Mouse (Mus musculus): ENCODE measurements around the gene Tcirg1. TPM values are rescaled to one million over a fixed set of nuclear protein-coding genes. Genes with fewer than 3 reads are reported as not detected.

Gene Tcirg1
- polyA plus RNA-seq, 1 experiment from 2014 or later: 24.7 TPM

DNA sequence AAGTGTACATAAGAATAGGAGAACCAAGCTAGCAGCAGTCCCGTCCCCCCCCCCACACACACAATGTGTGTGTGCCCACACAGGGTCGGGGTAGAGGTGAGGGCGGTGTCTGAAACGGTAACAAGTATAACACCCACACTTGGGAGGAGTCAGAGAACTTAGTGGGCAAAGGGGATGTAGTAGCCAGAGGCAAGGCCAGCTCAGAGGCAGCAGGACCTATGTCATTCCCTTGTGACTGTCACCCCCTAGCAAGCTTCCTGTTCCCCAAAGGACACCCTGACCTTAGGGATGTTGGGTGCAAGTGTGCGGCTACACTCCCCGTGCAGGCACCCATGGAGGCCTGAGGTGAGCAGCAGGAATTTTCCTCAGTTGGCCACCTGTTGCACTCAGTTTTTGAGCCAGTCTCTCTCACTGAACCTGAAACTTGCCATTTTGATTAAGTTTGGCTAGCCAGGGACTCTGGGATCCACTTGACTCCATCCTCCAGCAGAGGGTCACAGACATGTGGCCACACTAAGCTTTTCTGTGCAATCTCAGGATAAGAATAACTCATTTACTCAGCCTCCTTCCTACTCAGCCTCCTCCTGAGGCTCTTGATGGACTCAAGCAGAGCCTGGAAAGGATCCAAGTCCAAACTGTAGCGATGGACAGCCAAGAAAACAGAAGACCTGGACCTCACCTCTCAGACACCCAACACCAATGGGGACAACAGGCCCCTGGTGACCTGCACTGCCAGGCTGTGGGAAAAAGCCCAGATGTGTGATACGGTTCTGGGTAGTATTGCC is 1.1 kb upstream of the Tcirg1 start:
- no peak for ATAC-seq
- peak overlapping the region; percentile 78; the same call in 1 of the 2 replicates for H3K9ac ChIP-seq
- H3K4me2 ChIP-seq: peak overlapping the region; percentile 95

DNA sequence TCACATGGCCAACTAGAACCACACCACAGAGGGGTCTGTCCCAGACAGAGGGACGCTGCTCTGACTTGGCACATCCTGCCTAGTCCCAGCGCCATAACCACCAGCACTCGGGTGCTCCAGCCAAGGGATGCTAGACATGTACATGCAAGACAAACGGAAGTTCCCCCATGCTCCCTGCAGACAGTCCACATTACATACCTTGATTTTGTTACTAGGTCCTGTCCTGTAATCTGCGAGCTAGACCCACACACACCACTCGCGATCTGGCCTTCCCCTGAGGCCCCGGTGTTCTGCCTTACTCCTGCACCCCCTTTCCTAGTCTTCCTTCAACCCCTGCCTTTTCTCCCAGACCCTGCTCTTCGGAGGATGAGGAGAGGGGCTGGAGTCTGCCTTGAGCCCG is 607 bp downstream of the Tcirg1 start:
- ATAC-seq: no peak
- WGBS (ENCODE audit: insufficient replicate concordance): 9% methylated on average over 10 of the region's 10 CpGs

More for the DNA sequence above, 1.1 kb upstream of the Tcirg1 start:
- Histone ChIP-seq H3K36me3 (peaks cover 47% of the 10 kb centered on the region), H3K27me3 (replicated peaks) (no peaks in the 10 kb centered on the region), H3K4me3 (peak overlapping the region; percentile 69; the same call in 1 of the 2 replicates), H3K27ac (peak overlapping the region; percentile 75), H3K4me1 (peaks cover 67% of the 10 kb centered on the region), H3K9me3 (replicated peaks) (no peaks in the 10 kb centered on the region)
- 68% methylated on average over 8 of the region's 8 CpGs for WGBS (ENCODE audit: insufficient replicate concordance)

DNA sequence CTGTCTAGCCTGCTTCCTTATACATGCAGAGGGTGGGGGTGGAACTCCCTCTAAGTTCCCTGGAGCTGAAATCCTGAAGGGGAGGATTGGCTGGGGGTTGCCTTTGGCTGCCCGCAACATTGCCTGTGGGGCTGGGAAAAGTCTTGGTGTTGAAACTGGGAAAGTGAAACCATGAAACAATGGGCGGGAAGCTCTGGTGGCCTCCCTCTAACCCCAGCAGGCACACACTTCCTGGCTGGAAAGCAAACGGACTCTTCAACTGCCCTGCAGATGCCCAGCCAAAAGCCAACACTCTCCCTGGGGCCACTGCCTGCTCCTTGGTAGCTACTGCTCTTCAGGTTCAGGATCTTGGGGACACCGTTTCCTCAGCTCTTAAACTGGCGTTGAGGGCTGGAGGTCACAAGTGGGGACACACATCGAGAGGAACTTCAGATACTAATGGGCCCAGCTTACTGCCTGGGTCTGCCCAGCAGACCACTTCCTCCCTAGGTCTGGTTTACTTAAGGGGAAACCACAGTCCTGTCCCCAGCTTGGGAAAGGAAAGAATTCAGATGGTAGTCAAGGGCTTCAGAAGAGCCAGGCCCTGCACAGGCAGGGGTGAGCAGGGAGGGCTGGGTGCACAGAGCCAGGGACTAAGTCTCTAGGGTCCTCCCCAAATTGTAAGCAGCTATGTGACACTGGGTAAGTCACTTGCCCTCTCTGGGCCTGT is 1.5 kb downstream of the Tcirg1 start:
- ATAC-seq: no peak
- H3K4me1 ChIP-seq: peaks cover 56% of the 10 kb centered on the region
- 20% methylated on average over 6 of the region's 6 CpGs for WGBS (ENCODE audit: insufficient replicate concordance)

More for the DNA sequence above, 607 bp downstream of the Tcirg1 start:
- H3K4me1 ChIP-seq: peaks cover 63% of the 10 kb centered on the region
- no peaks in the 10 kb centered on the region for H3K9me3 ChIP-seq (replicated peaks)
- H3K27me3 ChIP-seq (replicated peaks): no peaks in the 10 kb centered on the region
- peak overlapping the region; percentile 95 for H3K4me2 ChIP-seq
- peaks cover 65% of the 10 kb centered on the region for H3K36me3 ChIP-seq
- peak overlapping the region; percentile 79 for H3K27ac ChIP-seq
- peak overlapping the region; percentile 78 for H3K9ac ChIP-seq
- peak overlapping the region; percentile 69 for H3K4me3 ChIP-seq

DNA sequence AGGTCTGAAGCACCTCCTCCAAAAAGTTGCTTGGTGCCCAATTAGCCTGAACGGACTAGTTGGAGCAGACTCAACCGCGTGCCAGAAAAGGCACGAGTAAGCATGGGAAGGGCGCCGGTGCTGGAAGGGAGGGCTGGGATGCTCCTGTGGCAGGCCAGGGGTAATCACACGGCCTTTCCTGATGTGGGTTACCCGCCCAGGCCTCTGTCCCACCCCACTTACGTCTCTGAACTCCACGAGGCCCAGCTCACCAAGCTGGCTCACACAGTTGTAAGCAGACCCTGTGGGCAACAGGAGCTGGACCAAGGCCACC is 2.6 kb downstream of the Tcirg1 start:
- peaks cover 56% of the 10 kb centered on the region for H3K4me1 ChIP-seq
- H3K27me3 ChIP-seq (replicated peaks): no peaks in the 10 kb centered on the region
- H3K4me2 ChIP-seq: peak overlapping the region; percentile 95; the same call in 1 of the 2 replicates
- H3K27ac ChIP-seq: no peak overlapping the region
- H3K9ac ChIP-seq: no peak overlapping the region; the same call in 1 of the 2 replicates
- no peak for ATAC-seq
- H3K9me3 ChIP-seq (replicated peaks): no peaks in the 10 kb centered on the region
- H3K4me3 ChIP-seq: no peak overlapping the region
- H3K36me3 ChIP-seq: peaks cover 56% of the 10 kb centered on the region
- WGBS (ENCODE audit: insufficient replicate concordance): 68% methylated on average over 10 of the region's 10 CpGs

More for the DNA sequence above, 1.5 kb downstream of the Tcirg1 start:
- Histone ChIP-seq H3K4me3 (peak overlapping the region; percentile 69), H3K4me2 (peak overlapping the region; percentile 95), H3K36me3 (peaks cover 60% of the 10 kb centered on the region), H3K9me3 (replicated peaks) (no peaks in the 10 kb centered on the region), H3K9ac (peak overlapping the region; percentile 55), H3K27me3 (replicated peaks) (no peaks in the 10 kb centered on the region), H3K27ac (peak overlapping the region; percentile 79)

DNA sequence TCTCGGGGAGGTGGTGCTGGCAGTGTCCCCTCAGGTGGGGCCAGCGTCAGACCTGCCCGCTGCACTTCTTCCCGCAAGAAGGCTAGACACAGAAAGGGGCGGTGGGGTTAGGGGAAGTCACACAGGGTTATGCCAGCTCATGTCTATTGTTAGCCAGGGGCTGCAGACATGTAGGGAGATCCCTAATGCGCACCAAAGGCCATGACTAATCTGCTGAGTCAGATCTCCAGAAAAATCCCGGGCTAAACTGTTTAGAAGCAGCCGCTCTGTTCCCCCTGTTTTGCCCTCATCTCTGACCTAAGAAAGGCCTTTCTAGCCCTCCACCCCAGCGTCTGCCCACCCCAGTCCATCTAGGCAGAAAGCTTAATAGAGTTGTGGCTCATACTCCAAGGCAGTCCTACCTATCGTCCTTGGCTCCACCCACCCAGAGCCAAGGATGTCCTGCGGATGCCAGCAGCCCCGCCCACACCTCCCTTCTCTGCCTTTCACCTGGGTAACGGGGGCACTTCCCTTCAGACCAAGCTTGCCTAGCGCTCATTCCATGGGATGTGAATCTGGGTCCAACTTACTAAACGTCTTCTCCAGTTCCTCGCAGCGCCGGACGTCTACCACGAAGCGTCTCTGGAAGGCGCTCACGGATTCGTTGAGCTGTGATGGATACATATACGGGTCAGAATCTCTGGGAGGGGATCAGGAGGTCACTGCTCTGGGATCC is 3.1 kb downstream of the Tcirg1 start:
- 0 out of 2 replicates have a peak overlapping the region, but pooled peaks have one; percentile 95 for H3K4me2 ChIP-seq
- no peak overlapping the region for H3K9ac ChIP-seq
- H3K27me3 ChIP-seq (replicated peaks): no peaks in the 10 kb centered on the region
- H3K4me1 ChIP-seq: peaks cover 56% of the 10 kb centered on the region
- 84% methylated on average over 25 of the region's 25 CpGs for WGBS (ENCODE audit: insufficient replicate concordance)
- ATAC-seq: no peak
- H3K36me3 ChIP-seq: peaks cover 56% of the 10 kb centered on the region
- H3K27ac ChIP-seq: no peak overlapping the region
- H3K9me3 ChIP-seq (replicated peaks): no peaks in the 10 kb centered on the region
- H3K4me3 ChIP-seq: no peak overlapping the region

DNA sequence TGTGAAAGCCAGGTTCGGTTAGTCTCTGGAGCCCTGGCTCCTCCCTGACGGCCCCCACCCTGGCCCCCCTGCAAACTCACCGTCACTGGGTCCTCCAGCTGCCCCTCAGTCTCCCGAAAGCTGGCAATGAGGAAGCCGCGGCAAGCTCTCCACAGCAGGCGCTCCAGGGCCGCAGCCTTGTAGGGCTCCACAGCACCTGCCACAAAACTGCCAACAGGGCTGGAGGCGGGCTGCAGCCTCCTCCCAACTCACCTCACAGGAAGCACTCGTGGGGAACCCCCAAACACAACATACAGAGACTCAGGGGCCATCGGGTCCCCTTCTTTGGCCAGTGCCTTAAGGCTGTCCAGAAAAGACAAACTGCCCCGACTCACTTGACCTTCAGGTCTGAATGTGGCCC is 4.0 kb downstream of the Tcirg1 start:
- H3K27ac ChIP-seq: no peak overlapping the region
- ATAC-seq: no peak
- no peak overlapping the region for H3K4me2 ChIP-seq
- 73% methylated on average over 12 of the region's 12 CpGs for WGBS (ENCODE audit: insufficient replicate concordance)
- H3K4me3 ChIP-seq: no peak overlapping the region
- H3K9ac ChIP-seq: no peak overlapping the region
- no peaks in the 10 kb centered on the region for H3K9me3 ChIP-seq (replicated peaks)
- peaks cover 55% of the 10 kb centered on the region for H3K4me1 ChIP-seq
- peaks cover 56% of the 10 kb centered on the region for H3K36me3 ChIP-seq
- H3K27me3 ChIP-seq (replicated peaks): no peaks in the 10 kb centered on the region

DNA sequence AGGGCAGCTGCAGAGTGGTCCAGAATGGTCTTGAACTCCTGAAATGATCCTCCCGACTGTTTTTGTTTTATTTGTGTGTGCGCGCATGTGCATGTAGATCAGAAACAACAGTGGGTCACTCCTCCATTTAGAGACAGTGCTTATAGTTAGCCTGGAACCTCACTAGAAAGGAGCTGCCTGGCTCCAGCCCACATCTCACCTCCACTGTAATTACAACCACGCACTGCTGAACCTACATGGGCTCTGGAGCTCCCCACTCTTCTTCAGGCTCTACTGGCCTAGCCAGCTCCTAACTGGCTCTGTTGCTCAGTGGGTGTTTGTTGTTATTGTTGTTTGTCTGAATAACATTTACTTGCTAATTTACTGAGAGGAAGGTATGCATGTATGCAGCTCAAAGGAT is 7.3 kb downstream of the Tcirg1 start:
- WGBS (ENCODE audit: insufficient replicate concordance): 86% methylated on average over 4 of the region's 4 CpGs
- H3K27me3 ChIP-seq (replicated peaks): no peaks in the 10 kb centered on the region
- H3K4me2 ChIP-seq: no peak overlapping the region
- no peaks in the 10 kb centered on the region for H3K9me3 ChIP-seq (replicated peaks)
- H3K36me3 ChIP-seq: peaks cover 87% of the 10 kb centered on the region
- no peak for ATAC-seq
- no peak overlapping the region for H3K27ac ChIP-seq
- H3K9ac ChIP-seq: no peak overlapping the region
- peaks cover 21% of the 10 kb centered on the region; the same call in 1 of the 2 replicates for H3K4me1 ChIP-seq
- no peak overlapping the region for H3K4me3 ChIP-seq

DNA sequence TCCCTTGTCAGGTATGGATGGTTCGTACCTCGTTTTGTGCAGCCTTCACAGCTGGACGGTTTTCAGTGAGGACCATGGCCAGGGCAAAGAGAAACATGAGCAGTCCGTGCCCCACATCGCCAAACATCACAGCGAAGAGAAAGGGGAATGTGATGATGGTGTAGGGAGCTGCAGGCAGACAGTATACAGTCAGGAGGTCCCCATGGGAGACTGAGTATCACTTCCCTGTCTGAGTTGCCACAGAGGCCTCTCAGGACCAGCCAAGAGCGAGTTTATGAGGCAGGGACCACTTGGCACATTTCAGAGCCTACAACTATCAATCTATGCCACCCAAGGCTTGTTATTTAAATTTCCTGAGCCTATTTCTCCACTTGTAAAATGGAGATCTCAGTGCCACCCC is 8.0 kb downstream of the Tcirg1 start:
- Histone ChIP-seq H3K9ac (no peak overlapping the region), H3K4me3 (no peak overlapping the region), H3K36me3 (peaks cover 89% of the 10 kb centered on the region), H3K27me3 (replicated peaks) (no peaks in the 10 kb centered on the region), H3K27ac (no peak overlapping the region), H3K9me3 (replicated peaks) (no peaks in the 10 kb centered on the region), H3K4me1 (peaks cover 15% of the 10 kb centered on the region; the same call in 1 of the 2 replicates), H3K4me2 (no peak overlapping the region)
- 77% methylated on average over 7 of the region's 7 CpGs for WGBS (ENCODE audit: insufficient replicate concordance)
- ATAC-seq: no peak

DNA sequence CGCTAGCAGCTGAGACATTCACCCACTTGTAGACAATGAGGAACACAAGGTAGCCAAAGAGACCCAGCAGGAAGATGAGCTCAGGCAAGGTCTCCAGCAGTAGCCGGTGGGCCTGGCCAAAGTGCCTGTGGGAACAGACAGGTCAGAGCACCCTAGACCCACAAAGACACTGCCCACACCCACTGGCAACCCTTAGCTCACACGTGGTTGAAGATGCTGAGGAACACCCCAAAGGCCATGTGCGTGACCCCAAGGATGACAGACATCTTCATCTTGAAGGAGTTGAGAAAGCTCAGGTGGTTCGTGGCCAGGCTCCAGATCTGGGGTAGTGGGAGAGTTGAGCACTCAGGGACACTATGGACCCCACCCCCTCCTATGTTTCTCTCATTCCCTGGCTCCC is 9.4 kb downstream of the Tcirg1 start:
- no peaks in the 10 kb centered on the region for H3K9me3 ChIP-seq (replicated peaks)
- 72% methylated on average over 5 of the region's 5 CpGs for WGBS (ENCODE audit: insufficient replicate concordance)
- H3K36me3 ChIP-seq: peaks cover 89% of the 10 kb centered on the region
- ATAC-seq: no peak
- no peak overlapping the region for H3K4me3 ChIP-seq
- H3K4me2 ChIP-seq: no peak overlapping the region
- H3K27me3 ChIP-seq (replicated peaks): no peaks in the 10 kb centered on the region
- H3K27ac ChIP-seq: no peak overlapping the region
- 0 out of 2 replicates have a peak, but pooled peaks cover under 1% of the 10 kb centered on the region for H3K4me1 ChIP-seq
- H3K9ac ChIP-seq: no peak overlapping the region

DNA sequence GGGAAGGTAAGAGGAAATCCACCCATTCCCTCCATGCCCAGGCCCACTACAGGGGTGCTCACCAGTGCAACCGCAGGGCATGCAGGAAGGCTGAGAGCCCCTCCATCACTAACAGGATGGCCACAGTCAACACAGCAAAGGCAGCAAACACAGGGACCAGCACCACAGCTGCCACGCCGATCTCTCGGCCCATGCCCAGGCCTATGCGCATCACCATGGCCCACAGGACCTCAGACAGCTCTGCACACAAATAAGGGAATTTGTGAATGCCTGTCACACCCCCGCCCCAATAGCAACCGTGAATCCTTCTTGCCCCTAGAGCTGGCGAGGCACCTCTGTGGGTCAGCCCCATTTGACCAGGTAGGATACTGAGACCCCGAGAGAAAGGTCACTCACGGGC is 10.7 kb downstream of the Tcirg1 start:
- H3K36me3 ChIP-seq: peaks cover 88% of the 10 kb centered on the region
- 80% methylated on average over 10 of the region's 10 CpGs for WGBS (ENCODE audit: insufficient replicate concordance)
- H3K4me3 ChIP-seq: no peak overlapping the region
- no peak for ATAC-seq
- no peaks in the 10 kb centered on the region for H3K27me3 ChIP-seq (replicated peaks)
- no peak overlapping the region for H3K9ac ChIP-seq
- H3K27ac ChIP-seq: no peak overlapping the region
- H3K9me3 ChIP-seq (replicated peaks): no peaks in the 10 kb centered on the region
- no peaks in the 10 kb centered on the region for H3K4me1 ChIP-seq
- H3K4me2 ChIP-seq: no peak overlapping the region

DNA sequence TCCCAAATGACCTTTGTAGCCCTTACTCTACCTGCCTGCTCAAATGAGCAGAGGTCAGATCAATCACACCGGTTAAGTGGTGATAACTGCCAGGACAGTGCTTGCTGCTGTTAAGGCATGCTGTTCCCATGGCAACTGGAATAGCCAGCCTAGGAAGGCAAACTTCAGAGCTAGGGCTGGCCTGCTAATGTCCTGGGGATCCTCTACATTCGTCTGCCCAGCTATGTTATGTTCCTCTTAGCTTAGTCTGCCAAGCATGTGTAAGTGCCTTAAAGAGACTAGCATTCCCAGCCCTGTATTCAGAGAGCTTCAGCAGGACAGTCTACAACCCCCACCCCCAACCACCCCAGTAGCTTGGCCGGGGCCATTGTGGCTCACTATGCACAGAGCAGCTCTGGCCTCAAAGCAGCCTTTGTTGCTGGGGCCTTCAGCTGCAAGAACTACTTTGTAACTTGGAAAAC is 11.7 kb downstream of the Tcirg1 start:
- no peaks in the 10 kb centered on the region for H3K4me1 ChIP-seq
- 51% methylated on average over 3 of the region's 3 CpGs for WGBS (ENCODE audit: insufficient replicate concordance)
- H3K4me2 ChIP-seq: no peak overlapping the region
- H3K27ac ChIP-seq: no peak overlapping the region
- no peak overlapping the region for H3K9ac ChIP-seq
- peak; percentile 54 for ATAC-seq
- peaks cover 96% of the 10 kb centered on the region for H3K36me3 ChIP-seq
- no peak overlapping the region for H3K4me3 ChIP-seq
- no peaks in the 10 kb centered on the region for H3K9me3 ChIP-seq (replicated peaks)
- no peaks in the 10 kb centered on the region for H3K27me3 ChIP-seq (replicated peaks)

DNA sequence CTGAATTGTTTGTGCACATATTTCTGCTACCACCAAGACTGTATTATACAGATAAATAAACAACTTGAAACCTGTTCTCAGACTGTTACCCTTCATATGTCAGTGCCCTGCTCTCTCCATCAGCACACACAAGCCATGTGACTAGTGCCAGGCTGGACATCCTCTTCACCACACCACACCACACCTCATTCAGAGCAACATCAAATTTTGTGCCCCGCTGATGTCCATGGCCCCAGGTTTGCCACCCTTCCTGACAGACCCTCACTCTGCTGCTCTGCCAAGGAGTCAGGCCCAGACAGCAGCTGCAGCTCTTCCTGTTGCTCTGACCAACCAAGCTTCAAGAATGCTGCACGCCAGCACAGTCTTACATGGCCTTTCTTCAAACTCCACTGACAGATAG is 12.6 kb downstream of the Tcirg1 start:
- 84% methylated on average over 2 of the region's 2 CpGs for WGBS (ENCODE audit: insufficient replicate concordance)
- no peak overlapping the region for H3K4me2 ChIP-seq
- H3K9me3 ChIP-seq (replicated peaks): no peaks in the 10 kb centered on the region
- ATAC-seq: no peak
- H3K4me1 ChIP-seq: no peaks in the 10 kb centered on the region
- H3K9ac ChIP-seq: no peak overlapping the region
- H3K36me3 ChIP-seq: peaks cover 98% of the 10 kb centered on the region
- H3K4me3 ChIP-seq: no peak overlapping the region
- H3K27ac ChIP-seq: no peak overlapping the region
- H3K27me3 ChIP-seq (replicated peaks): no peaks in the 10 kb centered on the region

Measured in liver, embryonic 12.5 days (tissue).